Mouse (Mus musculus): ENCODE data around the gene Ascl5. TPM values are rescaled to one million over a fixed set of nuclear protein-coding genes. Genes with fewer than 3 reads are reported as not detected.

Ascl5 gene
- total RNA-seq (2017): not detected in 2 replicates

DNA sequence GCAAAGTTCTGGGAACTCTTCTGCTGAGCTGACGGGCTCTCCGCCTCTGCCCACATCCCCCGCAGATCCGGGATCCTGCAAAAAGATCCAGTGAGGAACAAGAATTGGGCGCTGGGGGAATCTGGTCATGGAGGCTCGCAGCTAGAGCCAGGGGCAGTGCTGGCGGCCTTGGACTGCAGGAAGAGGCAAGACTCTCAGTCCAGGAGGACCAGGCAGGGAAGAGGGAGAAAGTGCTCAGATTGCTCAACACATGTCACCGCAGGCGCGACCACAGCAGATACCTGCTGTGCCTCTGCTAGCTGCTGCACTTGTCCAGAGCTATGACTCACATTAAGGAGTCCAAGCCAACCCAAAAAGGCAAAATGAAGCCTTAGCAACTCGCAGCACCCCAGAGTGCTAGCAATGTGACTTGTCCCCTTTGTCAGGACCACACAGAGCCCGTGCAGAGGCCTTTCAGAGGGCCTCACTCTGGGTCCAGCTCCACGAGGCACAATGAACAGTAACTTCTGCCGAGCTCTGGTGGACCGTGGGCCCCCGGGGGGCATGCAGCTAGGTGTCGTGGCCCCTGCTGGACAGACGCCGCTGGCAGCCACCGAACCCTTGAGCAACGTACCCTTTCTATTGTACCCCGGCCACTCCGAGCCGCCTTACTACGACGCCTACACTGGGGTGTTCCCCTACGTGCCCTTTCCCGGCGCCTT lies at the start of gene Ascl5:
Gene Ascl5 (plus strand): TSS at position 493 of the 701 bp plus-strand sequence.
- 0 out of 4 replicates have a peak, but pooled peaks of 1 of the 2 experiments have one; percentile 11 for ATAC-seq (replicated peaks in 1 of 2; ENCODE audit: insufficient read depth in 1 of 2, low FRiP score in 2 of 2, low TSS enrichment in 1 of 2, low read depth in 1 of 2, poor library complexity in 2 of 2, severe bottlenecking in 2 of 2)

DNA sequence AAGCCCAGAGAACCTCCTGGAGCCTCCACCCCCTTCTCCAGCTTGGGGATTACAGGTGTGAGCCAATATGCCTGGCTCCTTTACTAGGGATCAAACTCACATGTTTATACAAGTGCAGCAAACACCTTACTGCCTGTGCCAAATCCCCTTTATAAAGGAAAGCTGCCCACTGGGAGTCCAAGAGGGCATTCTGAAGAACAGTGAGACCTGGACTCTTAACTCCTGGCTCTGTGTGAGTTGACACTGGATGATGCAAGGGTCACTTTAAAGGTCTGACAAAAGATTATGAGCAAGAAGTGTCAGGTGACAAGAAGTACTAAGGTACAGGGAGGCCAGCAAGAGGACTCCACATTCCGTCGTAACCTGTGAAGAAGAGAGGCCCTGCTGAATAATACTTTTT lies 49.2 kb upstream of the Ascl5 start:
- ATAC-seq (replicated peaks in 1 of 2; ENCODE audit: insufficient read depth in 1 of 2, low FRiP score in 2 of 2, low TSS enrichment in 1 of 2, low read depth in 1 of 2, poor library complexity in 2 of 2, severe bottlenecking in 2 of 2): no peak

DNA sequence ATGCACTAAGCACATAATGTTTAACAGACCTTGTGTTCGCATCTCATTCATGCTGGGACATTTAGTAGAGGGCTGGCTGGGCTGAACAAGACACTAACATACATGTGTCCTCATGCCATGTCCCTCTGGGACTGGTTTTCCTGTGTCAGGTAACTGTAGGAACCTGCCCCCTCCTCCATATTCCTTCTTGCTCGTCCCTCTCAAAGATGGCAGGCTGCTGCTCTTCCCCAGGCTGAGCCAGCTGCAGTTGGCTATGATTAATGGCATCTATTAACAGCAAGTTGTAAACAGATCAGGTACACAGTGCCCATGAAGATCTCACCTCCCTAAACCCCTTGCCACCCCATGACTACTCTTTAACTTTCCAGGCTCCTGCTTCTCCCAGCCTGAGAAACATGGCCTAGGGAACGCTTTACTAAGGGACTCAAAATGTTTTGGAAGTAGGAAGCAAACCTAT lies 44.3 kb upstream of the Ascl5 start, which contains the start of gene Igfn1:
Gene Igfn1 (minus strand): TSS at position 51 of the 457 bp plus-strand sequence.
- ATAC-seq (replicated peaks in 1 of 2; ENCODE audit: insufficient read depth in 1 of 2, low FRiP score in 2 of 2, low TSS enrichment in 1 of 2, low read depth in 1 of 2, poor library complexity in 2 of 2, severe bottlenecking in 2 of 2): no peak

DNA sequence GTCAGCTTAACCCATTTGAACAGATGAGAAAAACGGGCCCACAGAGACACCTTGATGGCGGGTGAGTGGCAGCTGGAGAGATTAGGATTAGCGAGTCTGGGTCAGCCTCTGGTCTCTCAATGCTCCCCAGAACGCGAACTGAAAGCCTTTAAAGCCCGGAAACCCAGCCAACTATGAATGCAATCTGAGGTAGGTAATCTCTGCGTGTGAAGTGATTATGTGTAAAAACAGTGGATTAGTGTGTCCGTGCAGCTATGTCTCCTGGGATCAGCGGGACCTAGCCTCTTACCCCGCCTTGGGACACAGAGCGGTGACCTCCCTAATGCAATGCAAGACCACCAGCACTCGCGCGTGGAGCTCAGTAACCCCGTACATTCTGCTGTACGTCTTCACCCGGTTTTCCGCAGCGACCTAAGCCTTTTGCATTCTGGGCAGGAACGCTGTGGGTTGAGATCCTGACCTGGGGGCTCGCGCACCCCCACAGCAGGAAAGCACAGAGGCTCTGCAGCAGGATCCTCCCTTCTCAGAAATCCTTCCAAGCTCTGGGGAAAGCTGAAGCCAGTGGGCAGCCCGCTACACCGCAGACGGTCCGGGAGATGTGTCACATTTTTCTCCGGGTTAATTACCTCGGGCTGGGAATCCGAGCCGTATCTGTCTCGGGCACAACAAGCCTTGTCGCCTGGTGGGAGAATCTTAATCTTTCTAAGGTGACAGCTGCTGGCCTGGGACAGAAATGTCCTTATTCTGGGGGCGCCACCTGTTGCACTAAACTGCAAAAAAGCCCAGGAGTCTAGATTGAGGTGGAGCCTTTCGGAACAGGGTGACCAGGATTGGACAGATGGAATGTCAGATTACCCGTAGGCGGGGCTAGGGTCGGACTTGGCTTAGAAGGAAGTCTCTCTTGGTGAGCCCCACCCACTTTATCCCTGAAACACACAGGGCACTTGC lies 43.1 kb upstream of the Ascl5 start, which contains the start of gene Tmem9:
Gene Tmem9 (plus strand): TSS at position 940 of the 948 bp plus-strand sequence.
- peak; percentile 96 to 97 for ATAC-seq (replicated peaks in 1 of 2; ENCODE audit: insufficient read depth in 1 of 2, low FRiP score in 2 of 2, low TSS enrichment in 1 of 2, low read depth in 1 of 2, poor library complexity in 2 of 2, severe bottlenecking in 2 of 2)

DNA sequence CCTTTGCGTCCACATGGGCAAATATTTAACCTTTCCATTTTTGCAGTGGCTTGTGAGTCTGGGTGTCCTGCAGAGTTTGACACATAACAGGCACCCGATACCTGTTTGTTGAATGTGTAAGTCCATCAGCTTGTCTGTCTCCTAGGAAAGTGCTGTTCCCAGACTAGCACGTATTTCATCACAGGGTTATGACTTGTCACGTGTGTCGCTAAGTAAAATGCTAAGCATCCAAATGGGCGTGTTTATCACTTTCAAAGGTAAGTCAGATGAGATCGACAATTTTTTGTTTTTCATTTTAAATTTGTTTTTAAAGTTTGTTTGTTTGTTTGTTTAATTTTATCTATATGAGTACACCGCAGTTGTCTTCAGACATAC lies 42.5 kb upstream of the Ascl5 start:
- ATAC-seq (replicated peaks in 1 of 2; ENCODE audit: insufficient read depth in 1 of 2, low FRiP score in 2 of 2, low TSS enrichment in 1 of 2, low read depth in 1 of 2, poor library complexity in 2 of 2, severe bottlenecking in 2 of 2): 0 out of 4 replicates have a peak, but pooled peaks of 1 of the 2 experiments have one; percentile 27

DNA sequence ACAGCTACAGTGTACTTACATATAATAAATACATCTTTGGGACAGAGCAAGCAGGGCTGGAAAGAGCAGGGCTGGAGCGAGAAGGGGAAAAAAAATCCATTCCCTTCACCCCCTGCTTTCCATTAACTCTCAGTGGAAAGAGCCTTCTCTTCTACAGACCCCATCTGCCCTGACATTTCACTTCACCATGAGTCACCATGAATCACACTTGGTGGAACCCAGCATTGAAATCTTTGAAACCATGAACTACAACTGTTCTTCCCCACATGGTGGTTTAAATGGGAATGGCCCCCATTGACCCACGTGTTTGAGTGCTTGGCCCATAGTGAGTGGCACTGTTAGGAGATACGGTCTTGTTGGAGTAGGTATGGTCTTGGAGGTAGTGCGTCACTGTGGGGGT lies 40.4 kb upstream of the Ascl5 start:
- no peak for ATAC-seq (replicated peaks in 1 of 2; ENCODE audit: insufficient read depth in 1 of 2, low FRiP score in 2 of 2, low TSS enrichment in 1 of 2, low read depth in 1 of 2, poor library complexity in 2 of 2, severe bottlenecking in 2 of 2)

DNA sequence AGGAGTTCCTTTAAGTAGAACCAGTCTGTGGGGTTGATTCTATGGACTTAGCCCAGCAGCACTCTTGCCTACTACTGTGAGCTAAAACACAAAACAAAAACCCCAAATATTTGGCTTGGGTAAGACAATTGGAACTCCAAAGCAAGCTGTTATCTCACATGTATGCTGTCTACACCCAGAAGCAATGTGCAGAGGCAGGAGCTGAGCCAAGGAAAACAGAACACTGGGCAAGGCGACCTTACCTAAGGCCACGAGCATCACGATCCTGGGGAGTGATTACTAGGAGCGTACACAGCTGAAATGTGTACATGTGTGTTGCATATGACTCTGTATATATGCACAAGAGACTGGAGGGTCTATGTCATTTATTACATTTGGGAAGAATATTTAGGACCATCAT lies 37.1 kb upstream of the Ascl5 start:
- no peak for ATAC-seq (replicated peaks in 1 of 2; ENCODE audit: insufficient read depth in 1 of 2, low FRiP score in 2 of 2, low TSS enrichment in 1 of 2, low read depth in 1 of 2, poor library complexity in 2 of 2, severe bottlenecking in 2 of 2)

DNA sequence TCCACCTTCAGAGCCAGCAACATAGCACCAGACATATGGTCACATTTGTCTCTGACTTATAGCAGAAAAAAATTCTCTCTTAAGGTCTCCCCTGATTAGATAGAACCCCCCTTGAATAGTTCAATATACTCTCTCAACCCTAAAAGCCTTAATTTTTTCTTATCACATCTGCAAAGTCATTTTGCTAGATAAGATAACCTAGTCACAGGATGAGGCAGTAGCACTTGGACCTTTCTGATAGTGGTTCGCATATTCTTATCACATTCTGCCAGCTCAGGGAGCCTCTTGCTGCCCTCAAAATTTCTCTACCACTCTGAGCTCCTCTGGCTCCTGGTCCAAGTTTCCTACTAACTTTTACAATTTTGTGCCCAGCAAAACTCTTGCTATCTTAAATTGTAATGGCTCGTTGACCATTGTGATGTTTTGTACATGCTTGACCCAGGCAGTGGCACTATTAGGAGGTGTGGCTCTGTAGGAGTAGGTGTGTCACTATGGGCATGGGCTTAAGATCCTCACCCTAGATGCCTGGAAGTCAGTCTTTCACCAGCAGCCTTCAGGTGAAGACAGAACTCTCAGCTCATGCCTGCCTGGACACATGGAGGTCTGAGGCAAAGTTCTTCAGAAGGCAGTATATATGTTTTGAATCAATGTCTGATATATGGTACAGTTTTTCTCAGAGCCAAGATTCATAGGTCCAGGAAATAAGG lies 35.7 kb upstream of the Ascl5 start:
- peak in 1 of 2 experiments; percentile 12; a peak in 1 of 4 replicates for ATAC-seq (replicated peaks in 1 of 2; ENCODE audit: insufficient read depth in 1 of 2, low FRiP score in 2 of 2, low TSS enrichment in 1 of 2, low read depth in 1 of 2, poor library complexity in 2 of 2, severe bottlenecking in 2 of 2)

DNA sequence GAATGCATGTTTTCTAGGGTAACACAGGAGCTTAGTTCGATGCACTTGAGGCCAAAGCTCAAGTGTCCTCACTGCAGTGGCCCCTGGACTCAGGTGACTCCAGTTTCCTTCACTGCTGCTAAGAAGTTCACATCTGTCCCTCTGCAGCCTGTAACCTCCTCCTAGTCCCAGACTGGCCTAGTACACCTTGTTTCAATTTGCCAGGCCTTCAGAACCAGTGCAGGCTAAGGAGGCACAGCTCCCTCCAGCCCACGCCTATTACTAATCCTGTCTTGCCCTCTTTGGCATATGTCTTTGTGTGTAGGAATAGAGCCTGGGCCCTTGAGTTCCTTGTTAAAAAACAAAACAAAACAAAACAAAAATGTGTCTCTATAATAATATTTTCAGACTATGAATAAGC lies 33.3 kb upstream of the Ascl5 start:
- ATAC-seq (replicated peaks in 1 of 2; ENCODE audit: insufficient read depth in 1 of 2, low FRiP score in 2 of 2, low TSS enrichment in 1 of 2, low read depth in 1 of 2, poor library complexity in 2 of 2, severe bottlenecking in 2 of 2): 0 out of 4 replicates have a peak, but pooled peaks of 1 of the 2 experiments have one; percentile 8

DNA sequence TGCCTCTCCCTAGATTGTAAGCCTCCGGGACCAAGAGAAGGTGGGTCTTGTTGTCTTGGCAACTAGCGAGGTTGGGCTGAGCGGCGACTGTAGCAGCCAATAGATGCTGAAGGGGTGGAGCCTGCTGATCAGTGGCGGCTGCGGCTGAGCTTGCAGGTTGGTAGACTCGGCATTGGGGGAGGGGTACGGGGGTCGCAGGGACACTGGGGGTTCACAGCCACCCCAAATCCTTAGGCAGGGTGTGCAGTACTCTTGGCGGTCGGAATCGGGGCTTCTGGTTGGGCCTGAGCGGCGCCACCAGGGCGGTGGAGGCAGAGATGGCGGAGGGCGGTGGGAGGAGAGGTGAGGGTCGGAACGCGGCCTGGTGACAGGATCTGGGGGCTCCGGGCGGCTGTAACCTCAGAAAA lies 32.7 kb upstream of the Ascl5 start:
- peak; percentile 97 to 98 for ATAC-seq (replicated peaks in 1 of 2; ENCODE audit: insufficient read depth in 1 of 2, low FRiP score in 2 of 2, low TSS enrichment in 1 of 2, low read depth in 1 of 2, poor library complexity in 2 of 2, severe bottlenecking in 2 of 2)

DNA sequence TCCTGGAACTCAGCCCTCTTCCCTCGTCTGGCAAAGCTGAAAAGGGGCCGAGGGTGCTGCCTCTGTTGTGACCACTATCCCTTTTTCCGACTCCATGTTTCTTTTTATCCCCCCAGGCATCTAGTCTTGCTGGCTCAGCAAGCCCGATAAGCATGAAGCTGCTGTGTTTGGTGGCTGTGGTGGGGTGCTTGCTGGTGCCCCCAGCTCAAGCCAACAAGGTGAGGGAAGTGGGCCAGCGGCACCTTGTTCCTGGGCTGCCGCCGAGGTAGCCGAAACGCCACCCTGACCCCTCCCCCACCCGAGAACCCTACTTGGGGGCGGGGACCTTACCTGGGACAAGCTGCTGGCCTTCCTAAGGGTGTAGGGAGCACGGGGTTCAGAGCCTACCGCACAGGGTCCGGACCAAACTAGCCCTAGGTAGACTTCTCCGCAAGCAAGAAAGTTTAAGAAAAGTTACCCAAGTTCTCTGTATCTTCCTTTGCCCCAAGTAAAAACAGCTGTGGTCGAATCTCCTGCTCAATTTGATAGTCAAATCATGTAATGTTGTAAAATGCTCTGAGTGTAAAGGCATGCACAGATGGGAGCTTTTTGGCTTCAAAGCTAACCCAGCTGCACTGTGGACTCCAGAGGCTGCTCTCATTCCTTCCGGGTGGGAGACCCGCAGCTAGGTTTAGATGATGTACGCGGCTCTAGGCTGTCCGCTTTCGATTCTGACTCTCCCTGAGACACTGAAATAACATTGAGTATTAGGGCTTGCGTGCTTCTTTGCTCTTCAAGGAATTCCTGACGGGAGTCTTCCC lies 32.0 kb upstream of the Ascl5 start:
- ATAC-seq (replicated peaks in 1 of 2; ENCODE audit: insufficient read depth in 1 of 2, low FRiP score in 2 of 2, low TSS enrichment in 1 of 2, low read depth in 1 of 2, poor library complexity in 2 of 2, severe bottlenecking in 2 of 2): peak in 1 of 2 experiments; percentile 23; a peak in 2 of 4 replicates

DNA sequence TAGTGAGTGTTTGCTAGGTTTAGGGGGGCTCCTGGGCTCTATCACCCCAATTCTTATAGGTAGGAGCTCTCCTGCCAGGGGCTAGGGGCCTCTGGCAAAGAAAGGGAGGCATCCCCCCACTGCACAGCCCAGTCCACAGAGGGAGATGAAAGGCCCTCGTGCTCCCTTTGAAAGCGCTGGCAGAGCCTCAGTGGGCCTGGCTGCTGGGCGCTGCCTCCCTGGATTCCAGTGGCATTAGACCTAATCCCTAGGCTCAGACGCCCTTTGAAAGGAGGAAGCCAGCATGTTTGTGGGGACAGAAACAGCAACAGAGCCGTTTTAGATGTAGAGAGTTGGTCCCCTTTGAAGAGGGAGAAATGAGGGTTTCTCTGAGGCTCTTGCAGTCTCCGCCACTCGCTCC lies 20.4 kb upstream of the Ascl5 start:
- no peak for ATAC-seq (replicated peaks in 1 of 2; ENCODE audit: insufficient read depth in 1 of 2, low FRiP score in 2 of 2, low TSS enrichment in 1 of 2, low read depth in 1 of 2, poor library complexity in 2 of 2, severe bottlenecking in 2 of 2)

DNA sequence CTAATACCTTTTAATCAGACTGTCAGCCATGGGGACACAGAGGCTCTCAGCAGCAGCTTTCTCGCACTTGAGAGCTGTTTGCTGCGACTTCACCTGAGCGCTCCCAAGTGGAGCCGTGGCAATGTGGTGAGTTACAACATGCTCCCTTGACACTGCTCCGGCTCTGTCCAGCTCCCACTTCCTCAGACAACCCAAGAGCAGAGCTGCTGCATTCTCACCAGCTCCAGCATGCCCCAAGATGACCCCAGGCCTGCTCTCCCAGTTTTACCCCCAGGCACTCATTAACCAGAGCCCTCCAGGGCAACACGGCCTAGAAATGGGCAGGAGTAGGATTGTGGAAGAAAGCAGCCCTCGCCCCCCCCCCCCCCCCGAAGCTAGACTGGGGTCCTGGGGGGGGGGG lies 18.9 kb upstream of the Ascl5 start:
- no peak for ATAC-seq (replicated peaks in 1 of 2; ENCODE audit: insufficient read depth in 1 of 2, low FRiP score in 2 of 2, low TSS enrichment in 1 of 2, low read depth in 1 of 2, poor library complexity in 2 of 2, severe bottlenecking in 2 of 2)

DNA sequence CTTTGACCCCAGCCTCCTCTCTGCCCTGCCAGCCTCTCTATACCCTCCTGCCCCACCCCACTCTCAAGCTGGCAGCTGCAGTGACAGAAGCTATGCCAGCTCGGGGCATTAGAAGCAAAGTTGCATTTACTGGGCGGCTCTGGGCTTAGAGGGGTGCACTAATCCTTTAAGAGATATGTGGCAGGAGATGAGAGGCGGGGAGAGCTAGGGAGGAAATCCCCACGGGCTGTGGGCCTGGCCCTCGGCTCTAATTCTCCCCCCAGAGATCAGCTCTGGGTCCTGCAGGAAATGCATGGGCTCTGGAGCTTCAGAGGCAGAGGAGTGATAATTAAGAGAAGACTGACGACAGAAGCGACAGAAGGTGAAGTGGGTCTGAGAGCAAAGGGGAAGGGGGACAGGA lies 17.6 kb upstream of the Ascl5 start:
- ATAC-seq (replicated peaks in 1 of 2; ENCODE audit: insufficient read depth in 1 of 2, low FRiP score in 2 of 2, low TSS enrichment in 1 of 2, low read depth in 1 of 2, poor library complexity in 2 of 2, severe bottlenecking in 2 of 2): no peak

DNA sequence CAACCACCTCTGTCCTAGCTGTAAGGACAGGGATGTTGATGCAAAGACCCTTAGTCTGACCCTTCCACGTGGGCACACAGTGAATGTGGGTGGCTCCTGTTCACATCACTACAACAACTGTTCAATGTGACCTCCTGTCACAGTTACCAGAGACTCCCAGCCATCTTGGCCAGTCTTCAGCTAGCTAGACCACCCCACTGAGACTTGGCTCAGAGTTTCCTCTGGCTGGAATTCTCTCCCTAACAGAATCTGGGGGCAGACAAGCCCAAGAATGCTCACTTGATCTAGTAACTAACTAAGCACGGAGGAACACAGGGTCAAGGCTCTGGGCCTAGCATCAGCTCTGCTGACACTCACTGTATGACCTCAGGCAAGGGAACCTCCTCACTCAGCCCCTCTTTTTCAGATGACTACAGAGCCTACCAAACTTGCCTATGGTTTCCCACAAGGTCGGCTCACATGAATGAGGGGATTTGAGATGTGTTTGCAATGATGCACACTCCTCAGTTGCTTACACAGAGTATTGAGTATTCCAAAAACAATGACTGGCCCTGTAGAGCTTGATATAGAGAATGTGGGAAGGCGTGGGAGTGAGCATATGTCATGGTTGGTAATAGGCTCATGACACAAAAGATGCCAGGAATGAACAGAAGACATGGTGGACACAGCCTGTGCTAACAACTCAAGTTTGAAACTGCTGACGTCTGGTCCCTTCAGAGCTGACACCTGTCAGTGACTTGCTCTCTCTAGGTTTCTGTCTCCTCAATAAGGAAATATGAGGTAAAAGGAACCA lies 11.7 kb upstream of the Ascl5 start:
- no peak for ATAC-seq (replicated peaks in 1 of 2; ENCODE audit: insufficient read depth in 1 of 2, low FRiP score in 2 of 2, low TSS enrichment in 1 of 2, low read depth in 1 of 2, poor library complexity in 2 of 2, severe bottlenecking in 2 of 2)

DNA sequence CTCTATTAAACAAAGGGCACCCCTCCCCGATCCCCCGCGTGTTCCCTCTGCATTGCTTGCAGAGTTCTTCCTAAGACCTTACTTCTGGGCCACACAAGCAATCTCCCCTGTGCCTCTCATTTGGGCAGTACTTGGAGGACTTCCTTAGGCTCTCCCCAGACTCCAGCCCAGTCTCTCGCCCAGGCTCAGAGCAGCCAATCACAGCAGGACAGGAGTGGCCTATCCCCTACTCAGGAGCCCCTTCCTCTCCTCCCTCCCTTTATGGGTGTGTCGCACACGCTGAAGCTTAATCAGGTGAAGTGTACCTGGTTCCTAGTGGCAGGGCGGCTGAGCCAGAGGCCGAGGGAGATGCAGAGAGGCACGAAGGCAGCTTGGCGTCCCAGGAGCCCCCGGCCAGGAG lies 10.2 kb upstream of the Ascl5 start:
- ATAC-seq (replicated peaks in 1 of 2; ENCODE audit: insufficient read depth in 1 of 2, low FRiP score in 2 of 2, low TSS enrichment in 1 of 2, low read depth in 1 of 2, poor library complexity in 2 of 2, severe bottlenecking in 2 of 2): no peak

Data from hematopoietic stem cell, adult 5-6 weeks (primary cell).